Mouse (Mus musculus): ENCODE data around the gene Btbd35f8. TPM values are rescaled to one million over a fixed set of nuclear protein-coding genes. Genes with fewer than 3 reads are reported as not detected.
"Not testable (repeated sequence)": the region's sequence is repeated elsewhere in the genome, so short reads cannot be mapped to it uniquely, and the experiment has no call there.

The Btbd35f8 gene
- polyA plus RNA-seq (2016; fragmentation: Nextera tagmentation; extraction: Ambion mirVana): not detected in 2 replicates

GRCm38 (mm10) chrX:34450224-34450623 lies at the start of gene Btbd35f8:
Gene Btbd35f8 (plus strand): TSS chrX:34450524.
- not testable (repeated sequence) for H3K4me2 ChIP-seq; H3K9me3 ChIP-seq; H3K4me3 ChIP-seq (replicated peaks); H3K9ac ChIP-seq; H3K36me3 ChIP-seq (replicated peaks); H3K4me1 ChIP-seq; H3K27ac ChIP-seq; H3K27me3 ChIP-seq; ATAC-seq (ENCODE audit: low FRiP score)
- WGBS: no CpG with 5 or more reads among the region's 3 CpGs

Other genes starting within 250 kb of the Btbd35f8 start
- not detected in 2 replicates for gene Spin2g, start 211.8 kb upstream of the Btbd35f8 start, polyA plus RNA-seq (2016; fragmentation: Nextera tagmentation; extraction: Ambion mirVana)